Mouse (Mus musculus) MEL (cell line): ENCODE results near the gene Rps15a.

Experiments used
- E2F4 ChIP-seq: IDR thresholded peaks from 2 replicates; pipeline ENCODE4 v1.6.1; 2011; ENCODE audit warnings: low read depth, low read length, improper control_type of control experiment, borderline replicate concordance
- EP300 ChIP-seq, 2 experiments: IDR thresholded peaks; 2 replicates each; pipeline ENCODE4 v1.6.1; 2011; ENCODE audit warnings: improper control_type of control experiment in 2 of 2, low read length in 2 of 2, low read depth in 1 of 2, mild to moderate bottlenecking in 1 of 2
- HCFC1 ChIP-seq: IDR thresholded peaks from 2 replicates; pipeline ENCODE4 v1.6.1; 2012; ENCODE audit warnings: low read depth, mild to moderate bottlenecking, inconsistent platforms, low read length, improper control_type of control experiment, moderate library complexity
- MAX ChIP-seq: IDR thresholded peaks from 2 replicates; pipeline ENCODE4 v1.6.1; 2011; ENCODE audit warnings: low read length, improper control_type of control experiment
- POLR2AphosphoS2 ChIP-seq: IDR thresholded peaks from 2 replicates; pipeline ENCODE4 v1.6.1; 2011; ENCODE audit warnings: low read length, improper control_type of control experiment
- TBP ChIP-seq: IDR thresholded peaks from 2 replicates; pipeline ENCODE4 v1.8.0; 2011; ENCODE audit warnings: low read depth, low read length, improper control_type of control experiment
- UBTF ChIP-seq: IDR thresholded peaks from 2 replicates; pipeline ENCODE4 v1.6.1; 2012; ENCODE audit warnings: low read depth, mild to moderate bottlenecking, inconsistent platforms, low read length, improper control_type of control experiment, moderate library complexity, borderline replicate concordance; ENCODE audit not compliant: insufficient read depth
- USF2 ChIP-seq, 2 experiments: IDR thresholded peaks; 2 replicates each; pipeline ENCODE4 v1.6.1; 2011 to 2012; ENCODE audit warnings: improper control_type of control experiment in 2 of 2, low read length in 2 of 2, borderline replicate concordance in 1 of 2, inconsistent platforms in 1 of 2, low read depth in 1 of 2, mild to moderate bottlenecking in 1 of 2; ENCODE audit not compliant: insufficient read depth in 1 of 2
- ZKSCAN1 ChIP-seq: IDR thresholded peaks from 2 replicates; pipeline ENCODE4 v1.6.1; 2012; ENCODE audit warnings: low read depth, mild to moderate bottlenecking, inconsistent platforms, low read length, improper control_type of control experiment, moderate library complexity

DNA sequence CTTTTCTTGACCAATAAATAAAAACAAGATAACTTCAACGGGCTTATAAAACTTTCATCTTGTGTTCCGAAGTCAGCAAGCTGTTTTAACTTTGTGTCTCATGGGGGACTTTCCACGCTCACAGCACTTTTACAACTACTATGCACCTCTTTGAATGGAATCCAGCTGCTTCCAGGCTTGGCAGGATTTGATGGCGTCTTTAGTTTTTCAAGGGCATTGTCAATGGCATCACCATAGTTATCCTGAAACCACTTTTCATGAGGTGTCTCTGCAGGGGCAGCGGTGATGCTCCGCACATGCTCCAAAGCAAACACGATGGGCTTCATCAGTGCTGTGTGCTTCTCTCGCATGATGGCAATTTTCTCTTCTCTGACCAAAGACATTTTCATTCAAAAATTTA lies 47.0 kb upstream of the Rps15a start:
- TF ChIP-seq TBP (no peak), POLR2AphosphoS2 (no peak), HCFC1 (no peak), E2F4 (no peak), ZKSCAN1 (no peak), UBTF (no peak), USF2 (IDR thresholded peaks at IDR 0.05; ENCODE audit: borderline replicate concordance in 1 of 2, insufficient read depth in 1 of 2, low read depth in 1 of 2, low read length in 2 of 2) (no peak), EP300 (IDR thresholded peaks at IDR 0.05; ENCODE audit: low read depth in 1 of 2, low read length in 2 of 2) (no peak), MAX (no peak)
